29 mouse cellular contexts compared by ENCODE assay signal in the genomic region with DNA sequence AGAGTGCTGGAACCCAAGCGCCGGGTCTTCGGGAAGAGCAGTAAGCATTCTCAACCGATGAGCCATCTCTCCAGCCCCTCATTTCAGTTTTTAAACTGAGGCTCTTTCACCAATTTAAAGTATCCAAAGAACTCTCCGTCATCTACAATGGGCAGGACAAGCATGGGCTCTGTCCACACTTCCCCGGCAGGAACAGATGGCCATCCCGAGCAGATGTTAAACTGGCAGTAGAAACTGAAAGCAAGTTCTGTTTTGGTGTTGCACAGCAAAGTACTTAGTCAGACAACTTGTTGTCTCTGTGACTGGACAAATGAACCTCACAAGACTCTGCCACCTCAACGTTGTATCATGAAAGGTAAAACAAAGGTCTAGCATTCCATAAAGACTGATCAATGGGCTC. TPM values are rescaled to one million over a fixed set of nuclear protein-coding genes. Genes with fewer than 3 reads are reported as not detected.
DNase-seq lines count a peak whose midpoint lies in the region.
"Had no signal": no experiment of that assay in that cellular context is flagged by ENCODE, and none has a peak within 500 bp of the region (broad histone marks: within the 10 kb centered on the region; RNA-seq: fewer than 3 reads in every experiment).

No protein-coding gene starts in this region.

- H3K27me3 ChIP-seq in hindbrain, embryonic 10.5 days (ENCODE audit: insufficient read depth, poor library complexity, severe bottlenecking): no peaks in the 10 kb centered on the region
- H3K27me3 ChIP-seq: heart, embryonic 15.5 days; hindbrain, embryonic 15.5 days; liver, embryonic 12.5 days; midbrain, embryonic 12.5 days had no signal

- no peaks in the 10 kb centered on the region for H3K36me3 ChIP-seq in hindbrain, embryonic 10.5 days
- H3K36me3 ChIP-seq: heart, embryonic 15.5 days; hindbrain, embryonic 15.5 days; liver, embryonic 12.5 days; midbrain, embryonic 12.5 days had no signal

- no peak overlapping the region for H3K4me3 ChIP-seq in hindbrain, embryonic 10.5 days
- H3K4me3 ChIP-seq: erythroblast, embryonic 14.5 days; heart, embryonic 15.5 days; hindbrain, embryonic 15.5 days; left cerebral cortex, adult 2 months; liver, embryonic 12.5 days; megakaryocyte, embryonic 14.5 days; midbrain, embryonic 12.5 days had no signal

- peaks cover 7% of the 10 kb centered on the region; the same call in 1 of the 2 replicates for H3K4me1 ChIP-seq in hindbrain, embryonic 10.5 days (replicated peaks)
- H3K4me1 ChIP-seq: liver, embryonic 12.5 days; megakaryocyte, embryonic 14.5 days; midbrain, embryonic 12.5 days had no signal

- peak; percentile 38 to 42 for DNase-seq in heart, adult 9 months (ENCODE audit: low spot score in 2 of 2)
- DNase-seq in heart, postnatal 4 days: no peak
- DNase-seq in left cerebral cortex, postnatal 36 days (ENCODE audit: low spot score in 2 of 2): peak; percentile 19 to 20
- DNase-seq in left cerebral cortex, postnatal 4 days: no peak
- peak; percentile 37 to 40 for DNase-seq in right cerebral cortex, adult 2 months (ENCODE audit: low spot score in 2 of 2)
- no peak for DNase-seq in right cerebral cortex, postnatal 25 days
- no peak for DNase-seq in hindbrain, embryonic 10.5 days (ENCODE audit: low spot score)
- DNase-seq: adrenal gland, adult 2 months; adrenal gland, postnatal 36 days; B cell, adult 2 months; cerebellum, postnatal 14 days; gastrocnemius, postnatal 10 days; kidney, adult 11 months; kidney, postnatal 14 days; liver, postnatal 0 days; lung, postnatal 14 days; thymus, postnatal 4 days had no signal

- WGBS in hindbrain, embryonic 10.5 days: 88% methylated on average over 8 of the region's 8 CpGs

- H3K9me3 ChIP-seq in hindbrain, embryonic 10.5 days: no peaks in the 10 kb centered on the region
- H3K9me3 ChIP-seq: heart, embryonic 15.5 days; hindbrain, embryonic 15.5 days; liver, embryonic 12.5 days; megakaryocyte, embryonic 14.5 days; midbrain, embryonic 12.5 days had no signal

- H3K27ac ChIP-seq in hindbrain, embryonic 10.5 days: no peak overlapping the region
- H3K27ac ChIP-seq: heart, embryonic 15.5 days; hindbrain, embryonic 15.5 days; left cerebral cortex, adult 2 months; liver, embryonic 12.5 days; midbrain, embryonic 12.5 days had no signal

- intact Hi-C loops in left cerebral cortex, postnatal 36 days (cut with DNase I): no loop called here
- intact Hi-C loops in left cerebral cortex, postnatal 4 days (cut with DNase I): no loop called here

RNA-seq across cellular contexts. Expression of a gene that starts 15.8 kb away (rescaled TPM):
- 1 to 10 TPM in 1 of 2 experiments, not detected in 1; 2.1 TPM for total RNA-seq in heart, postnatal 4 days (2021)
- under 1 TPM in 1 of 2 experiments, not detected in 1; 0.62 TPM for total RNA-seq in left cerebral cortex, postnatal 36 days (2021)
- 1 to 10 TPM in 1 of 2 experiments, under 1 TPM in 1; 0.18 to 1.2 TPM for total RNA-seq in left cerebral cortex, postnatal 4 days (2021)
- polyA plus RNA-seq in hindbrain, embryonic 10.5 days (2016; fragmentation: Nextera tagmentation; extraction: Ambion mirVana): 0.07 and 0.17 TPM in 2 replicates
- polyA plus RNA-seq: adrenal gland, adult 2 months; erythroblast, embryonic 14.5 days; forebrain, embryonic 11.5 days; hindbrain, embryonic 15.5 days; neural tube, embryonic 14.5 days; small intestine, adult 2 months; stomach, embryonic 14.5 days; testis, adult 2 months had no signal

Comparison
In these comparisons a context has a peak if more than half of its experiments do, and no peak if none do; other contexts are left out.
1. DNase-seq: peak in heart, adult 9 months (2 of 2), left cerebral cortex, postnatal 36 days (2 of 2) and right cerebral cortex, adult 2 months (2 of 2); none in heart, postnatal 4 days (single experiment), left cerebral cortex, postnatal 4 days (single experiment), right cerebral cortex, postnatal 25 days (single experiment) and hindbrain, embryonic 10.5 days (single experiment).